Mouse (Mus musculus) right cerebral cortex, postnatal 25 days (tissue): ENCODE results near the gene Adck1.
"Not testable (repeated sequence)": the region's sequence is repeated elsewhere in the genome, so short reads cannot be mapped to it uniquely, and the experiment has no call there.

Experiments
- DNase-seq: peaks from one replicate; pipeline ENCODE4 v3.0.0; 2022

Adck1 gene

GRCm38 (mm10) chr12:88428735-88429134 lies 68.4 kb downstream of the Adck1 start:
- no peak for DNase-seq

- DNase-seq: no peak
Observed at GRCm38 (mm10) chr12:88432277-88432676, 71.9 kb downstream of the Adck1 start.

DNA sequence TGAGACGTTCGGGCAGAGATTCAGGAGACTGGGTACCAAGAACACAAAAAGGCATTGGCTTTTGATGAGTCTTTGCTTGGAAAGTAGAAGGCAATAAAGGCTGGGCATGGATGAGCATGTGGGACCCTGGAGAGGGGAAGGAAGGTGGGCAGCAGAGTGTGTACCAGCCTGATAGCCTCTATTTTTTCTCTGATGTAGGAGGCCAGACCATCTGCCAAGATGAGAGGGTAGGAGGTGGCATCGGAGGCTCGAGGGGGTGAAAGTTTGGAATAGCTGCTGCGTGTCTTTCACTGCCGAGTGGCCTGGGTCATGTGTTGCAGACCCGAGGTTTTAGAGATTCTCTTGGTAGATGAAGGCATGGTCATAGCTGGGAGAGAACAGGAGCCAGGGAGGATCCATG lies 72.8 kb downstream of the Adck1 start:
- DNase-seq: no peak

- DNase-seq: no peak
Observed at GRCm38 (mm10) chr12:88436962-88437750, 76.8 kb downstream of the Adck1 start.

DNA sequence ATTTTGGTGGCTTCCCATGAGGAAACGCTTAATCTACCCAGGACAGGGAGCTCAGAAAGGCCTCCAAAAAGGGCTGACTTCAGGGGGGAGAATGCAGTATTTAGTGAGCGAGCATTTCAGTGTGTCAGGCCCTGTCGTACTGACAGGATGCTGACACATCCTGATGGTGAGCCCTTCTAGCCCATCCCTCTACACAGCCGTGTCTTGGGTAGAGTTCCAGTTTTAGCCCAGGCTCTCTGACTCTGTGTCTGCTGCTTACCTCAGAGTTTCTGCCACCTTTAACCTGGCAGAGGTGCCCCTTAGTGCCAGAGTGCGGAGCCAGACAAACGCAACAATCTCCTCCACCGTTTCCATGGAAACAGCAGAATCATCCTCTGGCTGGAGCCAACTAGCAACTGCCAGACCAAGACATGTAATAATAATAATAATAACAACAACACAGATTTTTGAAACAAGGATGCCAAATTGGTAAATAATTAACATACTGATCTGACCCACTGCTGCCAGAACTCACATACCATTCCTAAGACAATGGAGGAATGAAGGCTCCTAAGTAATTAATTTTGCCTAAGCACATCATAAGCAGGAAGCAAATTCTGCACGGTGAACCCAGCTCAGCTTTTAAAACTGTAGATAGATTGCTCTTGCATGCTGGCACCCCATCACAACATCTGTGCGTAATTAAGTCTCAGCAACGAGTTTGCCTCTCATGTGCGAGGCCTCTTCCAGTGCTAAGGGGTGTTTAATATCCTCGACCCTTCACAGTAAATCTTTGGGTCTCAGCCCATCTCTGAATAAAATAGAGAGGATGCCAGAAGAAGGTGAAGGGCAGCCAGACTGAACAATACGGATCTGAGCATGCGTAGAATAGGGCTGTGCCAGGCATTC lies 81.8 kb downstream of the Adck1 start:
- DNase-seq: no peak

- no peak for DNase-seq
Observed at GRCm38 (mm10) chr12:88444040-88444439, 83.7 kb downstream of the Adck1 start.

DNA sequence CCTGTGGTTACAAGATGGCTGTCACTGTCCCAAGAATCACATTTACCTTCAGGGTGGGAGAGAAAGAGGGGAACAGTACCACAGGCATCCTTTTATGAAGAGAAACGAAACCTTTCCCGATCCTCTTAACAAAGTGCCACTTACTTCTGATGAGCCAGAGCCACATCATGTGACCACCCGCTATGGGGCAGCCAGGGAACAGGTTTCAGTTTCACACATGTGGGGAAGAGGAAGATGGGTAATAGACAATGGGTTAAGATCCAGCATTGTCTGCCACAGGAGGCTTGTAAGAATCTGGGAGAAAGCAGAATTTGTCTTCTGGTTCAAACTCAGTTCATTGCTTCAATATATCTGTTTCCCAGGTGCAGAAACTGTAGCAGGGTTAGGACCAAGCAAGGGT lies 85.1 kb downstream of the Adck1 start:
- no peak for DNase-seq

DNA sequence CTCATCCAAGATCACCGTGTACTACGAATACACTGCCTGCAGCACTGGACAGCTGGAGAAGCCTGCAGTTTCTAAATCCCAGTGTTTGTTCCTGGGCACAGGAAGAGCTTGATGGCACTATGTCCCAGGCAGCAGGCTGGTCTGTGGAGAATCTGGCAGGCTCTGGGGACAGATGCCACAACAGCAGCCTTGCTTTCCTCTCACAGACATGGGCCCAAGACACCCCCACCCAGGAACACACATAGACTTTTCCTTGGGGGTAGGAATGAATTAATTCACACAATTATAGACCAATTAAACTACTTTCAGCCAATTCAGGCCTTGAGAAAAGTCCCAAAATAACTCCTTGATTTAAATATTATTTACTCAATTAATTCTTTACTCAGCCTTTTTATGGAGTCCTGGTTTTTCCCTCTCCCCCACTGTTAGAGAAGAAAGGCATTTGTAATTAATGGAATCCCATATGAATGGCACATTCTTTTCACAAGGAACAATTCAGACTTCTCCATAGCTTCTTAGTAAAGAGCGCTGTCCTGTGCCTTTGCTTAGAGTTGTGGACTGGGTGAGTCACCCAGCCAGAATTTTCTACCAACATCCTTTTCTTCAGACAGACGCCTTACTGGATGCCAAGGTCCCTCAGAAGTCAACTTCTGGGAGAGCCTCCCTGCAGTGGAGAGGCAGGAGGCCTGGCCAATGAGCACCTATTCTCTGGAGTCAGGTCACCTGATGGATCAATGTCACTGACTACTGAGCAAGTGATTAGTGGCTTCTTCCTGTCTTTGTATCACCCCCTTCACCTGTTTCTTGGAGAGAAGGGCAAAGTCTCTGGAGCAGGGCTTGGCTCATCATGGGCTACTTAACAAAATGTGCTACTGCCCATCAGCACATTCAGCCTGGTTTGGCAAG lies 90.6 kb downstream of the Adck1 start:
- DNase-seq: no peak

- DNase-seq: no peak
Observed at GRCm38 (mm10) chr12:88454701-88455410, 94.5 kb downstream of the Adck1 start.

GRCm38 (mm10) chr12:88457021-88457420 lies 96.7 kb downstream of the Adck1 start:
- no peak for DNase-seq

GRCm38 (mm10) chr12:88458936-88459335 lies 98.6 kb downstream of the Adck1 start:
- DNase-seq: no peak

- DNase-seq: no peak
Observed at GRCm38 (mm10) chr12:88459461-88459860, 99.1 kb downstream of the Adck1 start.

GRCm38 (mm10) chr12:88461026-88461425 lies 100.7 kb downstream of the Adck1 start:
- no peak for DNase-seq

GRCm38 (mm10) chr12:88463588-88464290 lies 103.4 kb downstream of the Adck1 start:
- no peak for DNase-seq

DNA sequence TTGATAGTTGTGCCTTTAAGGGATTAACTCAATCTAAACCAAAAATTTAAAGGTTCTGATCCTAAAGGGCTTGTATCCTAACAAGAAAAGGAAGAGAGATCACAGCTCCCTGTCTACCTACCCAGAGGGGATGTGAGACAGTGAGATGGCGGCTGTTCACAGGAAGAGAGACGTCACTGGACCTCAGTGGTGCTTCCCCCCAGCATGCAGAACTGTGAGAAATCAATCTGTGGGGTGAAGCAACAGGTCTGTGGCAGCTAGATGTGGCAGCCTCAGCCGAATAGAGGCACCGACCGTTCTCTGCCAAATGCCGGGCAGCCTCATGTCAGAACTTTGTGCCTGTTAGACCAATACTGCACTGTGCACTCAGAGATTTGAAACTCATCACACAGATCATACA lies 106.4 kb downstream of the Adck1 start:
- no peak for DNase-seq

DNA sequence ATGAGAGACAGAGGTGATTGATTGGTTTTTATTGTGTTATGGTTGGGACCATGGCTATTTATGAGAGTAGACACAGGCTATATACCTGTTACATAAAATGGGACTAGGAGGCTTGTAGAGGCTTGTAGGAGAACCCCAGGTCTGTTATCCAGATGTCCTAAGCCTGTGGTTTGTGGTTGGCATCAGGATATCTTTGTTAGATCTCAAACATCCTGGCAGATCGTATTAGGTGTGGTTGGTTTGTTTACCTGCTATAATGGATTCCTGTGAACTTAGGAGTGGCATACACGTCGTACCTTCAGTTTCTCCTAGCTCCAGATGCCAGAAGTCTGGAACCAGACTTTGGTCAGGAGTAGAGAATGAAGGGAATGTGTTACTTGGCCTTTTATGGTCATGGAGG lies 106.9 kb downstream of the Adck1 start:
- no peak for DNase-seq

- no peak for DNase-seq
Observed at GRCm38 (mm10) chr12:88467935-88468465, 107.6 kb downstream of the Adck1 start.

GRCm38 (mm10) chr12:88468691-88469090 lies 108.3 kb downstream of the Adck1 start:
- no peak for DNase-seq

DNA sequence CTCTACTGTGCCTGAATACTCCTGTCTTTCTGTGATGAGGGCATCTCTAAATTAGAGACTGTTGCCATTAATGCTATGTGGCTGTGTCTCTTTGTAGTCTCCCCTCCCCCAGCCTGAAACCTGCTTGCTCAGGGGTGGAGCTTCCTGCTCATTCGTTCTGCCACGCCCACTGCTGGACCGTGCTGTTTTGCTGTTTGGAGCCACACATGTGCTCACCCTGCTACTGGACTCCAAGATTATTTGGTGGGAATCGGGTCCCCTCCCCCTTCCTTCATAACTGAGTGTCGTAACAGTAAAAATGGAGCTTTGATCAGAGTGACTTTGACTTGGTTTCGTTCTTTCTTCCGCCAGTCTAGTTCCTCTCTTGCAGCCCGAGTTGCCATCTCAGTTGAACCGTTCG lies 111.5 kb downstream of the Adck1 start:
- DNase-seq: not testable (repeated sequence)

- no peak for DNase-seq
Observed at GRCm38 (mm10) chr12:88472832-88473231, 112.5 kb downstream of the Adck1 start.

DNA sequence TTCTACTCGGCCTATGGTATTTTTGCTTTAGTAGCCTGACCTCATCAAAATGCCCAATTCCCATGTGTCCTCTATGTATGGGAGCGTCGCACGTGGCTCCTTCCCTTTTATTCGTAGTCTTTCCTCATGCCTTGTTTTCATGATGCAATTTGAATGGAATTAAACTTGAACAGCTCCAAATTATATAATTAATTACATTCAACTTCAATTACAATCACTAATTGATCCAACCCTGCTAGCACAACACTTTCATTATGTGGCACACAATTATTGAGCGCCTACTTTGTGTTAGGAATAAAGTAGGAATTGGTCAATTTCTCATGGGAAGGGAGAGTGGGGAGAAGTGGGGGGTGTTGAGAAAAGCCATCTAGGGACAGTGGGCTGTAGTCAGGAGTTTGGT lies 113.4 kb downstream of the Adck1 start:
- DNase-seq: no peak
